In the genomic region with DNA sequence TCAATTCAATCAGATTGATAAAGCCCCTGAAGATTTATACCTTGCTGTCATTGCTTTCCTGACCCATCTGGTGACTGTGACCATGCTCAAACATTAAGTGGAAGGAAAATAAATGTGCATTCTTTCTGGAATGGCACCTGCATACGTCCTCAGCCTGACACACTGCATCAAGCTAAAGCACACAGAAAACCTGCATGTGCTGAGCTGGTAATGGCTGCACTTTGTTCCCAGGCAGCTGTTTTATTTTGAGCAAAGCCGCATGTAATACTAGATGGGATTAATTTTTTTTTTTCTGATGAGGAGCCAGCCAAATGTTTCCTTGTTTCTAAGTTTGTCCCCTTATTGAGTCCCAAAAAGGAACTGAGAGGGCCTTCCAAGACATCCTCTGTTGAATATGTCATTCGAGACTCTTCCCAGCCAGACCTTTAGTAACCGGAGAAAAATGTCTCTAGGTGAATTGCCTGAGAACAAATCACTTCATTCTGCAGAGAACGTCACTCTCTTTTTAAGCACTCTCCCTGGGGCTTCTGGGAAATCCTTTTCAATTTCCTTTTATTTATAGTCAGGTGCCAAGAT, we compare ENCODE assay signal across 15 mouse cellular contexts.
A peak's percentile ranks its signal among the peaks of the same experiment; 100 is the strongest.
DNase-seq lines count a peak whose midpoint lies in the region; ATAC-seq and TF ChIP-seq lines count a peak whose summit lies in the region.
"Had no signal": no experiment of that assay in that cellular context is flagged by ENCODE, and none has a peak within 500 bp of the region (broad histone marks: within the 10 kb centered on the region; RNA-seq: fewer than 3 reads in every experiment).

No protein-coding gene starts in this region.

- TF ChIP-seq EP300 in stomach, postnatal 0 days (optimal IDR thresholded peaks at IDR 0.05): peak; percentile 37

- H3K27ac ChIP-seq in embryonic facial prominence, embryonic 11.5 days (replicated peaks; ENCODE audit: low read depth, low read length): no peak overlapping the region
- H3K27ac ChIP-seq in embryonic facial prominence, embryonic 10.5 days (replicated peaks): no peak overlapping the region
- H3K27ac ChIP-seq in hindbrain, embryonic 13.5 days: peak overlapping the region; percentile 23; the same call in 1 of the 2 replicates
- H3K27ac ChIP-seq in hindbrain, embryonic 10.5 days: no peak overlapping the region
- 0 out of 2 replicates have a peak overlapping the region, but pooled peaks have one; percentile 13 for H3K27ac ChIP-seq in neural tube, embryonic 15.5 days (replicated peaks)
- no peak overlapping the region for H3K27ac ChIP-seq in stomach, postnatal 0 days (replicated peaks)
- H3K27ac ChIP-seq: left cerebral cortex, adult 2 months; macrophage had no signal

- H3K4me2 ChIP-seq in embryonic facial prominence, embryonic 11.5 days (ENCODE audit: low read depth, low read length): no peak overlapping the region
- H3K4me2 ChIP-seq in hindbrain, embryonic 13.5 days: no peak overlapping the region
- H3K4me2 ChIP-seq in neural tube, embryonic 15.5 days: no peak overlapping the region
- H3K4me2 ChIP-seq in stomach, postnatal 0 days (replicated peaks; ENCODE audit: low read depth): no peak overlapping the region

- no peak overlapping the region for H3K9ac ChIP-seq in embryonic facial prominence, embryonic 11.5 days (replicated peaks; ENCODE audit: low read length)
- no peak overlapping the region for H3K9ac ChIP-seq in hindbrain, embryonic 13.5 days
- H3K9ac ChIP-seq in neural tube, embryonic 15.5 days (replicated peaks): no peak overlapping the region
- no peak overlapping the region for H3K9ac ChIP-seq in stomach, postnatal 0 days (ENCODE audit: low read length)
- H3K9ac ChIP-seq: liver, postnatal 0 days had no signal

- no peaks in the 10 kb centered on the region for H3K9me3 ChIP-seq in embryonic facial prominence, embryonic 11.5 days (replicated peaks; ENCODE audit: control insufficient read depth, low read length)
- H3K9me3 ChIP-seq in embryonic facial prominence, embryonic 10.5 days: no peaks in the 10 kb centered on the region
- no peaks in the 10 kb centered on the region for H3K9me3 ChIP-seq in hindbrain, embryonic 13.5 days
- no peaks in the 10 kb centered on the region for H3K9me3 ChIP-seq in hindbrain, embryonic 10.5 days
- H3K9me3 ChIP-seq in neural tube, embryonic 15.5 days (replicated peaks): no peaks in the 10 kb centered on the region
- no peaks in the 10 kb centered on the region for H3K9me3 ChIP-seq in stomach, postnatal 0 days (ENCODE audit: control insufficient read depth, low read length)

- 35% methylated on average over 5 of the region's 5 CpGs for WGBS in embryonic facial prominence, embryonic 11.5 days
- 51% methylated on average over 5 of the region's 5 CpGs for WGBS in embryonic facial prominence, embryonic 10.5 days
- WGBS in hindbrain, embryonic 13.5 days: 44% methylated on average over 5 of the region's 5 CpGs
- WGBS in hindbrain, embryonic 10.5 days: 65% methylated on average over 5 of the region's 5 CpGs
- 30% methylated on average over 5 of the region's 5 CpGs for WGBS in neural tube, embryonic 15.5 days
- WGBS in stomach, postnatal 0 days: 23% methylated on average over 5 of the region's 5 CpGs

- H3K4me1 ChIP-seq in embryonic facial prominence, embryonic 11.5 days (ENCODE audit: control insufficient read depth, insufficient read depth, low read length): no peaks in the 10 kb centered on the region
- peaks cover 9% of the 10 kb centered on the region; the same call in 1 of the 2 replicates for H3K4me1 ChIP-seq in embryonic facial prominence, embryonic 10.5 days
- H3K4me1 ChIP-seq in hindbrain, embryonic 13.5 days (replicated peaks): no peaks in the 10 kb centered on the region
- 0 out of 2 replicates have a peak, but pooled peaks cover 3% of the 10 kb centered on the region for H3K4me1 ChIP-seq in hindbrain, embryonic 10.5 days (replicated peaks)
- no peaks in the 10 kb centered on the region for H3K4me1 ChIP-seq in neural tube, embryonic 15.5 days
- H3K4me1 ChIP-seq in stomach, postnatal 0 days (replicated peaks; ENCODE audit: control insufficient read depth, insufficient read depth): no peaks in the 10 kb centered on the region

- H3K4me3 ChIP-seq in embryonic facial prominence, embryonic 11.5 days (ENCODE audit: low read depth, low read length): no peak overlapping the region
- H3K4me3 ChIP-seq in embryonic facial prominence, embryonic 10.5 days: no peak overlapping the region
- H3K4me3 ChIP-seq in hindbrain, embryonic 13.5 days: no peak overlapping the region
- H3K4me3 ChIP-seq in hindbrain, embryonic 10.5 days: no peak overlapping the region
- H3K4me3 ChIP-seq in neural tube, embryonic 15.5 days (replicated peaks): no peak overlapping the region
- no peak overlapping the region for H3K4me3 ChIP-seq in stomach, postnatal 0 days (ENCODE audit: low read depth, low read length)
- H3K4me3 ChIP-seq: left cerebral cortex, adult 2 months had no signal

- peak; percentile 13 for DNase-seq in embryonic facial prominence, embryonic 11.5 days (ENCODE audit: low spot score)
- DNase-seq in embryonic facial prominence, embryonic 10.5 days (ENCODE audit: low spot score): no peak
- no peak for DNase-seq in hindbrain, embryonic 10.5 days (ENCODE audit: low spot score)
- DNase-seq in neural tube, embryonic 10.5 days (ENCODE audit: extremely low spot score, low spot score): no peak
- no peak for DNase-seq in stomach, postnatal 0 days (ENCODE audit: low spot score)
- no peak for DNase-seq in cerebellum, adult 8-10 months
- DNase-seq: cerebellum, postnatal 14 days; kidney, adult 18-20 months; kidney, postnatal 25 days; liver; liver, postnatal 0 days had no signal

- 0 out of 2 replicates have a peak, but pooled peaks have one; percentile 44 for ATAC-seq in embryonic facial prominence, embryonic 11.5 days (replicated peaks; ENCODE audit: insufficient number of reproducible peaks, low FRiP score, low TSS enrichment, low read depth)
- ATAC-seq in hindbrain, embryonic 13.5 days (ENCODE audit: low FRiP score): no peak
- no peak for ATAC-seq in neural tube, embryonic 15.5 days (ENCODE audit: low FRiP score)
- ATAC-seq in stomach, postnatal 0 days (ENCODE audit: low FRiP score, low TSS enrichment): no peak
- ATAC-seq: liver, postnatal 0 days had no signal

- TF ChIP-seq CTCF in stomach, postnatal 0 days (IDR thresholded peaks at IDR 0.05; ENCODE audit: low read depth): no peak

- H3K36me3 ChIP-seq in embryonic facial prominence, embryonic 11.5 days (replicated peaks; ENCODE audit: control insufficient read depth, insufficient read depth, low read depth, low read length): no peaks in the 10 kb centered on the region
- H3K36me3 ChIP-seq in embryonic facial prominence, embryonic 10.5 days (replicated peaks): no peaks in the 10 kb centered on the region
- H3K36me3 ChIP-seq in hindbrain, embryonic 13.5 days: no peaks in the 10 kb centered on the region
- no peaks in the 10 kb centered on the region for H3K36me3 ChIP-seq in hindbrain, embryonic 10.5 days
- H3K36me3 ChIP-seq in neural tube, embryonic 15.5 days: no peaks in the 10 kb centered on the region
- no peaks in the 10 kb centered on the region for H3K36me3 ChIP-seq in stomach, postnatal 0 days (ENCODE audit: control insufficient read depth, insufficient read depth, low read length)

- no peaks in the 10 kb centered on the region for H3K27me3 ChIP-seq in embryonic facial prominence, embryonic 11.5 days (ENCODE audit: control insufficient read depth, insufficient read depth, low read length)
- no peaks in the 10 kb centered on the region; the same call in 1 of the 2 replicates for H3K27me3 ChIP-seq in embryonic facial prominence, embryonic 10.5 days (replicated peaks; ENCODE audit: low read depth, poor library complexity, severe bottlenecking)
- no peaks in the 10 kb centered on the region for H3K27me3 ChIP-seq in hindbrain, embryonic 13.5 days
- H3K27me3 ChIP-seq in hindbrain, embryonic 10.5 days (ENCODE audit: insufficient read depth, poor library complexity, severe bottlenecking): no peaks in the 10 kb centered on the region
- H3K27me3 ChIP-seq in neural tube, embryonic 15.5 days (replicated peaks): no peaks in the 10 kb centered on the region
- no peaks in the 10 kb centered on the region for H3K27me3 ChIP-seq in stomach, postnatal 0 days (ENCODE audit: control insufficient read depth, insufficient read depth, low read length)

Comparison
In these comparisons a context has a peak if more than half of its experiments do, and no peak if none do; other contexts are left out.
1. H3K27ac ChIP-seq: peak in hindbrain, embryonic 13.5 days (single experiment) and neural tube, embryonic 15.5 days (single experiment); none in embryonic facial prominence, embryonic 11.5 days (single experiment), embryonic facial prominence, embryonic 10.5 days (single experiment), hindbrain, embryonic 10.5 days (single experiment) and stomach, postnatal 0 days (single experiment).